Mouse (Mus musculus): ENCODE data around the gene Agtpbp1. TPM values are rescaled to one million over a fixed set of nuclear protein-coding genes. Genes with fewer than 3 reads are reported as not detected.

Agtpbp1 gene
- total RNA-seq, 2 experiments from 2014 or later, result 49.2 to 67.9 TPM

GRCm38 (mm10) chr13:59540030-59540429, 45.0 kb downstream of the Agtpbp1 start:
- no peak for ATAC-seq (replicated peaks; ENCODE audit: low FRiP score, low TSS enrichment, poor library complexity, severe bottlenecking)

GRCm38 (mm10) chr13:59538661-59539060, 46.4 kb downstream of the Agtpbp1 start:
- ATAC-seq (replicated peaks; ENCODE audit: low FRiP score, low TSS enrichment, poor library complexity, severe bottlenecking), result no peak

- ATAC-seq (replicated peaks; ENCODE audit: low FRiP score, low TSS enrichment, poor library complexity, severe bottlenecking), result no peak
Observed at GRCm38 (mm10) chr13:59536631-59537030, 48.4 kb downstream of the Agtpbp1 start.

GRCm38 (mm10) chr13:59535746-59536145, 49.3 kb downstream of the Agtpbp1 start:
- ATAC-seq (replicated peaks; ENCODE audit: low FRiP score, low TSS enrichment, poor library complexity, severe bottlenecking), result no peak

GRCm38 (mm10) chr13:59534301-59534700, 50.7 kb downstream of the Agtpbp1 start:
- ATAC-seq (replicated peaks; ENCODE audit: low FRiP score, low TSS enrichment, poor library complexity, severe bottlenecking), result no peak

- ATAC-seq (replicated peaks; ENCODE audit: low FRiP score, low TSS enrichment, poor library complexity, severe bottlenecking), result no peak
Observed at GRCm38 (mm10) chr13:59533331-59533730, 51.7 kb downstream of the Agtpbp1 start.

GRCm38 (mm10) chr13:59531203-59531602, 53.8 kb downstream of the Agtpbp1 start:
- no peak for ATAC-seq (replicated peaks; ENCODE audit: low FRiP score, low TSS enrichment, poor library complexity, severe bottlenecking)

- no peak for ATAC-seq (replicated peaks; ENCODE audit: low FRiP score, low TSS enrichment, poor library complexity, severe bottlenecking)
Observed at GRCm38 (mm10) chr13:59530491-59530890, 54.5 kb downstream of the Agtpbp1 start.

- ATAC-seq (replicated peaks; ENCODE audit: low FRiP score, low TSS enrichment, poor library complexity, severe bottlenecking), result no peak
Observed at GRCm38 (mm10) chr13:59521271-59522064, 63.6 kb downstream of the Agtpbp1 start.

GRCm38 (mm10) chr13:59520834-59521233, 64.2 kb downstream of the Agtpbp1 start:
- ATAC-seq (replicated peaks; ENCODE audit: low FRiP score, low TSS enrichment, poor library complexity, severe bottlenecking), result no peak

GRCm38 (mm10) chr13:59519479-59519878, 65.5 kb downstream of the Agtpbp1 start:
- no peak for ATAC-seq (replicated peaks; ENCODE audit: low FRiP score, low TSS enrichment, poor library complexity, severe bottlenecking)

GRCm38 (mm10) chr13:59518016-59518415, 67.0 kb downstream of the Agtpbp1 start:
- ATAC-seq (replicated peaks; ENCODE audit: low FRiP score, low TSS enrichment, poor library complexity, severe bottlenecking), result no peak

GRCm38 (mm10) chr13:59515074-59515473, 70.0 kb downstream of the Agtpbp1 start:
- peak; percentile 76 for ATAC-seq (replicated peaks; ENCODE audit: low FRiP score, low TSS enrichment, poor library complexity, severe bottlenecking)

- ATAC-seq (replicated peaks; ENCODE audit: low FRiP score, low TSS enrichment, poor library complexity, severe bottlenecking), result no peak
Observed at GRCm38 (mm10) chr13:59509644-59510366, 75.2 kb downstream of the Agtpbp1 start.

GRCm38 (mm10) chr13:59508584-59508983, 76.4 kb downstream of the Agtpbp1 start:
- no peak for ATAC-seq (replicated peaks; ENCODE audit: low FRiP score, low TSS enrichment, poor library complexity, severe bottlenecking)

- ATAC-seq (replicated peaks; ENCODE audit: low FRiP score, low TSS enrichment, poor library complexity, severe bottlenecking), result no peak
Observed at GRCm38 (mm10) chr13:59506450-59506849, 78.6 kb downstream of the Agtpbp1 start.

- no peak for ATAC-seq (replicated peaks; ENCODE audit: low FRiP score, low TSS enrichment, poor library complexity, severe bottlenecking)
Observed at GRCm38 (mm10) chr13:59505867-59506266, 79.2 kb downstream of the Agtpbp1 start.

- no peak for ATAC-seq (replicated peaks; ENCODE audit: low FRiP score, low TSS enrichment, poor library complexity, severe bottlenecking)
Observed at GRCm38 (mm10) chr13:59503581-59503980, 81.4 kb downstream of the Agtpbp1 start.

GRCm38 (mm10) chr13:59499831-59500230, 85.2 kb downstream of the Agtpbp1 start:
- no peak for ATAC-seq (replicated peaks; ENCODE audit: low FRiP score, low TSS enrichment, poor library complexity, severe bottlenecking)

GRCm38 (mm10) chr13:59499374-59499773, 85.7 kb downstream of the Agtpbp1 start:
- no peak for ATAC-seq (replicated peaks; ENCODE audit: low FRiP score, low TSS enrichment, poor library complexity, severe bottlenecking)

GRCm38 (mm10) chr13:59498191-59498590, 86.8 kb downstream of the Agtpbp1 start:
- no peak for ATAC-seq (replicated peaks; ENCODE audit: low FRiP score, low TSS enrichment, poor library complexity, severe bottlenecking)

Measured in megakaryocyte-erythroid progenitor cell, adult 5-6 weeks (primary cell).